In the genomic region with DNA sequence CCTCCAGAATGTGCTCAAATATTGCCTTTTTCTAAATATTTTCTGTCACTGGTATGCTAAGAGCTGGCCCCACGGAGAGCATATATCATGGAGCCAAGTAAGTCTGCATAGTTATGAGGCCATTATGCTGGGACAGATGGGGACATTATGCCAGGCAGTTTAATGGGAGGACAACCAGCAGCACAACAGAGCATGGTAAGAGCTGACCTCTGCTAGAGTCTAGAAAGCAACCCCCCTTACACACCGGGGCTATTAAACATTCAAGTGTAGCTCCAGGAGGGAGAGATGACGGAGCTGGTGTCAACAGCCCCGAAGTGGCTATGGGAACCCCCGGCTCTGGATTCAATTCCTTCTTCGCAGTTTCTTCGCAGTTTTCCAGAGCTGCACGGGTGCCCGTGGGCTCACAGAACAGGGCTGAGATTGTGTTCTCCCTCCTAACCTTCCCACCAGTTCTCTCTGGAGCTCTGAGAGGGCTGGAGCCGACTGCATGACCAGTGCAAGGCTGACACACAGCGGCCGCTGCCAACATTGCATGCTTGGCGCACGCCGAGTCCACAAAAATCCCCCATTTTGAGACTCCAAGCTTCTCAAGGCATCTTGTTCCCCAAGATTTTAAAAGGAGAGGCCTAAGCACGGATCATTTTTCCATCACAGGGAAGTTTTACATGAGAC, we compare ENCODE assay signal across 8 mouse cellular contexts.
DNase-seq lines count a peak whose midpoint lies in the region; ATAC-seq and TF ChIP-seq lines count a peak whose summit lies in the region.

No protein-coding gene starts in this region.

- TF ChIP-seq EP300 in liver, postnatal 0 days (IDR thresholded peaks at IDR 0.05; ENCODE audit: low read depth): no peak

- H3K27me3 ChIP-seq in liver, embryonic 12.5 days (replicated peaks): no peaks in the 10 kb centered on the region
- no peaks in the 10 kb centered on the region for H3K27me3 ChIP-seq in forebrain, embryonic 15.5 days
- H3K27me3 ChIP-seq in liver, postnatal 0 days (ENCODE audit: insufficient read depth, low read length): no peaks in the 10 kb centered on the region

- no peak overlapping the region for H3K4me3 ChIP-seq in liver, embryonic 12.5 days
- no peak overlapping the region for H3K4me3 ChIP-seq in forebrain, embryonic 15.5 days
- H3K4me3 ChIP-seq in liver, postnatal 0 days (ENCODE audit: low read depth, low read length): no peak overlapping the region

- H3K9ac ChIP-seq in liver, embryonic 12.5 days: no peak overlapping the region
- no peak overlapping the region for H3K9ac ChIP-seq in forebrain, embryonic 15.5 days (replicated peaks)
- H3K9ac ChIP-seq in liver, postnatal 0 days (replicated peaks): no peak overlapping the region

- TF ChIP-seq CTCF in liver, postnatal 0 days (IDR thresholded peaks at IDR 0.05; ENCODE audit: low read depth): peak; percentile 73

- H3K9me3 ChIP-seq in liver, embryonic 12.5 days (replicated peaks): no peaks in the 10 kb centered on the region
- H3K9me3 ChIP-seq in forebrain, embryonic 15.5 days: no peaks in the 10 kb centered on the region
- no peaks in the 10 kb centered on the region for H3K9me3 ChIP-seq in liver, postnatal 0 days (ENCODE audit: low read length)

- peaks cover 19% of the 10 kb centered on the region for H3K4me1 ChIP-seq in liver, embryonic 12.5 days
- peaks cover 20% of the 10 kb centered on the region for H3K4me1 ChIP-seq in forebrain, embryonic 15.5 days
- H3K4me1 ChIP-seq in liver, postnatal 0 days (ENCODE audit: insufficient read depth): no peaks in the 10 kb centered on the region

- ATAC-seq in liver, embryonic 12.5 days: no peak
- peak; percentile 90 for ATAC-seq in forebrain, embryonic 15.5 days (replicated peaks)
- no peak for ATAC-seq in liver, postnatal 0 days

- no peaks in the 10 kb centered on the region for H3K36me3 ChIP-seq in liver, embryonic 12.5 days
- H3K36me3 ChIP-seq in forebrain, embryonic 15.5 days: peaks cover 3% of the 10 kb centered on the region; the same call in 1 of the 2 replicates
- peaks cover 10% of the 10 kb centered on the region for H3K36me3 ChIP-seq in liver, postnatal 0 days (replicated peaks; ENCODE audit: insufficient read depth, low read length)

- H3K4me2 ChIP-seq in liver, embryonic 12.5 days: no peak overlapping the region
- no peak overlapping the region for H3K4me2 ChIP-seq in forebrain, embryonic 15.5 days (replicated peaks)
- H3K4me2 ChIP-seq in liver, postnatal 0 days (ENCODE audit: low read depth, low read length): no peak overlapping the region

- no peak overlapping the region for H3K27ac ChIP-seq in liver, embryonic 12.5 days
- no peak overlapping the region; the same call in 1 of the 2 replicates for H3K27ac ChIP-seq in forebrain, embryonic 15.5 days (replicated peaks)
- H3K27ac ChIP-seq in liver, postnatal 0 days (ENCODE audit: low read depth): no peak overlapping the region

- DNase-seq in liver (peak; percentile 68), adipocyte (ENCODE audit: low spot score) (no peak)
- peak; percentile 34 for DNase-seq in cerebellum, adult 8-10 months
- peak; percentile 55 for DNase-seq in kidney, postnatal 14 days
- peak; percentile 53 for DNase-seq in liver, postnatal 0 days
- DNase-seq in ovary, postnatal 36 days (ENCODE audit: low spot score): peak; percentile 56

- WGBS in liver, embryonic 12.5 days (ENCODE audit: insufficient replicate concordance): 52% methylated on average over 16 of the region's 16 CpGs
- 15% methylated on average over 16 of the region's 16 CpGs for WGBS in forebrain, embryonic 15.5 days
- WGBS in liver, postnatal 0 days (ENCODE audit: insufficient replicate concordance): 43% methylated on average over 16 of the region's 16 CpGs
